Mouse (Mus musculus) liver, embryonic 14.5 days (tissue): Measurements from ENCODE around the gene Reep6. TPM values are rescaled to one million over a fixed set of nuclear protein-coding genes. Genes with fewer than 3 reads are reported as not detected.
"Not testable (repeated sequence)": the region's sequence is repeated elsewhere in the genome, so short reads cannot be mapped to it uniquely, and the experiment has no call there.

Source experiments
- ATAC-seq: fragments of 200-750 bp; cut with Nextera tagmentation; 2 replicates; pipeline ENCODE4 v1.8.0; 2017; ENCODE audit warnings: moderate number of reproducible peaks, mild to moderate bottlenecking, moderate library complexity; ENCODE audit not compliant: insufficient read depth
- DNase-seq, 3 experiments: peaks; one replicate each; pipeline ENCODE4 v3.0.0-alpha.2; 2012 to 2013; ENCODE audit warnings: low read depth in 3 of 3, low spot score in 3 of 3
- H3K27ac ChIP-seq: fragments of 300-500 bp; sonication (generic); 2 replicates; pipeline ENCODE4 v1.5.1; 2014; ENCODE audit warnings: moderate library complexity, mild to moderate bottlenecking, control low read depth, inconsistent platforms
- H3K27me3 ChIP-seq: fragments of 300-500 bp; sonication (generic); 2 replicates; pipeline ENCODE4 v1.6.1; 2014; ENCODE audit warnings: mild to moderate bottlenecking, low read length, moderate library complexity; ENCODE audit not compliant: control insufficient read depth, insufficient read depth
- H3K36me3 ChIP-seq: fragments of 300-500 bp; sonication (generic); replicated peaks from 2 replicates; pipeline ENCODE4 v1.6.1; 2014; ENCODE audit warnings: low read depth; ENCODE audit not compliant: control insufficient read depth, insufficient read depth
- H3K4me1 ChIP-seq, 2 experiments: fragments of 200-500 bp in 1 of 2; fragments of 300-500 bp in 1 of 2; sonication (generic) in 1 of 2; replicated peaks; 2 replicates each; pipeline ENCODE4 v1.6.1; 2012 to 2014; ENCODE audit warnings: antibody characterized with exemption in 1 of 2, inconsistent platforms in 1 of 2, low read length in 1 of 2; ENCODE audit not compliant: control insufficient read depth in 2 of 2, insufficient read depth in 2 of 2
- H3K4me2 ChIP-seq: fragments of 300-500 bp; sonication (generic); 2 replicates; pipeline ENCODE4 v1.6.1; 2014; ENCODE audit warnings: low read depth, mild to moderate bottlenecking, control low read depth, moderate library complexity
- H3K4me3 ChIP-seq, 2 experiments: fragments of 200-500 bp in 1 of 2; fragments of 300-500 bp in 1 of 2; sonication (generic) in 1 of 2; 2 replicates each; pipeline ENCODE4 v1.5.1; 2012 to 2014; ENCODE audit warnings: low read depth in 2 of 2, low read length in 2 of 2, mild to moderate bottlenecking in 2 of 2, control low read depth in 1 of 2, inconsistent platforms in 1 of 2, moderate library complexity in 1 of 2; ENCODE audit not compliant: insufficient read depth in 1 of 2
- H3K9ac ChIP-seq: fragments of 300-500 bp; sonication (generic); replicated peaks from 2 replicates; pipeline ENCODE4 v1.6.1; 2014; ENCODE audit warnings: mild to moderate bottlenecking, control low read depth, moderate library complexity
- H3K9me3 ChIP-seq: fragments of 300-500 bp; sonication (generic); 2 replicates; pipeline ENCODE4 v1.6.1; 2016; ENCODE audit warnings: low read length, mixed read lengths; ENCODE audit not compliant: control insufficient read depth
- CTCF ChIP-seq: IDR thresholded peaks from 2 replicates; pipeline ENCODE4 v1.5.1; 2016; ENCODE audit warnings: antibody characterized with exemption, low read depth, control low read depth
- EP300 ChIP-seq: IDR thresholded peaks from 2 replicates; pipeline ENCODE4 v1.6.1; 2016; ENCODE audit warnings: antibody characterized with exemption, low read depth
- WGBS: fragments of 180-500 bp; shearing (Covaris S2); extraction: QIAGEN DNeasy Blood & Tissue Kit; methylation state at CpG from one replicate; pipeline ENCODE4 v1.1.7; 2014; ENCODE audit not compliant: insufficient replicate concordance; 5-methylcytosine and 5-hydroxymethylcytosine counted together
- polyA plus RNA-seq, 2 experiments: library from polyadenylated mRNA; depleted of rRNA in 1 of 2; stranded (reverse) in 1 of 2; unstranded in 1 of 2; fragments of >200 nt; fragmentation: Nextera tagmentation in 1 of 2; extraction: Ambion mirVana in 1 of 2; gene quantifications; 2 replicates each; pipeline versions ENCODE4 v1.2.1 to v1.2.3; 2012 to 2014

Reep6 gene
- polyA plus RNA-seq, 2 experiments, result 23.6 to 55.3 TPM

GRCm38 (mm10) chr10:80342749-80343424 is 13.1 kb downstream of the Reep6 start:
- DNase-seq, result peak; percentile 59 to 73 (median 64)
- Histone ChIP-seq H3K9ac (peak overlapping the region; percentile 54), H3K27ac (peak overlapping the region; percentile 99), H3K4me2 (peak overlapping the region; percentile 90), H3K4me3 (peak overlapping the region; percentile 42 to 49), H3K9me3 (no peaks in the 10 kb centered on the region), H3K27me3 (peaks cover 34% of the 10 kb centered on the region), H3K36me3 (no peaks in the 10 kb centered on the region), H3K4me1 (peaks cover 39 to 44% of the 10 kb centered on the region in 2 experiments)
- under 1% methylated on average over 33 of the region's 33 CpGs for WGBS
- peak; percentile 12; the same call in 1 of the 2 replicates for ATAC-seq
- TF ChIP-seq CTCF, result no peak
- no peak for TF ChIP-seq EP300

DNA sequence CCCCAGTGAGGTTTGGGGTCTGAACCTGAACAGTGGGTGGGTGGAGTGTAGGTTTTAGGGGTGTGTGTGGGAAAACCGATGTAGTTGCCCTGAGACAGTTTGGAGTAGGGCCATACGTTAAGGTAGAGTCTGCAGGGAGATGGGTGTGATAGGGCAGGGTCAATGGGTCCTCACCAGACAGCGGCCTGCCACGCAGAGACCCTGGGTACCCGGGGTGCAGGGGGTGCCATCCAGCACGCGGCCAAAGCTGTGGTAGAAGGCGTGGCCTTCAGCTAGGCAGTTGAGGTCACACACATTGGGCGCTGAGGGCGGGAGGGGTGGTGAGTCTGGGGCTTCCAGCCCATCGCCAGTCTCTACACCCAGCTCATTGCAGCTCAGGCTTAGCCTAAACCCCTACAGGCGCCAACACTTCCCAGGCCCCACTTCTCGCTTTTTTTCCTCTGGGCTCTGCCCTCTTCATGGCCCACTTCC is 13.7 kb downstream of the Reep6 start:
- ATAC-seq (peak; percentile 11; the same call in 1 of the 2 replicates), DNase-seq (no peak)
- Histone ChIP-seq H3K4me1 (peaks cover 39 to 47% of the 10 kb centered on the region in 2 experiments), H3K4me2 (peak overlapping the region; percentile 90), H3K27me3 (peaks cover 34% of the 10 kb centered on the region), H3K9me3 (no peaks in the 10 kb centered on the region), H3K36me3 (no peaks in the 10 kb centered on the region), H3K27ac (peak overlapping the region; percentile 99), H3K9ac (peak overlapping the region; percentile 54), H3K4me3 (peak overlapping the region; percentile 42 to 49)
- TF ChIP-seq CTCF, result no peak
- no peak for TF ChIP-seq EP300
- 18% methylated on average over 13 of the region's 13 CpGs for WGBS

GRCm38 (mm10) chr10:80344131-80344661 is 14.4 kb downstream of the Reep6 start:
- peak overlapping the region; percentile 90 for H3K4me2 ChIP-seq

DNA sequence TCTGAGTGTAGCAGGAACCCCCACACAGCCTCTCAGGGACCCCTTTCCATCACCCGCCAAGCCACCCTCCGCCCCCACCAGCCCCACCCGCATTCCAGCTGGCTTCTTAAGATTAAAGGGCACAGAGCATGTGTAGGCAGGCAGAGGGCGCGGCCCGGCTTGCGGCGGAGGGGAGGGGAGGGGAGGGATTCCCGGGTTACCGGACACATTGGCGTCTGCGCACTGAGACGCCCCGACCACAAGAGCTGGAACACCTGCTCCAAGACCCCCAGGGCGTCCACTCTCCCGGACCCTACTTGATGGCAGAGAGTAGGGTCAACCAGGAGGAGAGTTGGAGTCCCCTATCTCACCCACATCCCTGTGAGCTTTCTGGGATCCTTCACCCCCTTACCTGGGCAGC is 15.4 kb downstream of the Reep6 start:
- Histone ChIP-seq H3K9ac (peak overlapping the region; percentile 68), H3K36me3 (no peaks in the 10 kb centered on the region), H3K9me3 (no peaks in the 10 kb centered on the region), H3K4me3 (peak overlapping the region; percentile 48 to 49), H3K27ac (peak overlapping the region; percentile 99), H3K4me2 (peak overlapping the region; percentile 90), H3K4me1 (peaks cover 38 to 46% of the 10 kb centered on the region in 2 experiments), H3K27me3 (peaks cover 50% of the 10 kb centered on the region)
- under 1% methylated on average over 16 of the region's 16 CpGs for WGBS
- ATAC-seq (peak; percentile 33; the same call in 1 of the 2 replicates), DNase-seq (peak in 2 of 3 experiments; percentile 61 to 64)
- TF ChIP-seq CTCF, result 0 out of 2 replicates have a peak, but pooled peaks have one; percentile 27
- peak; percentile 35 for TF ChIP-seq EP300

More at GRCm38 (mm10) chr10:80344131-80344661, 14.4 kb downstream of the Reep6 start:
- H3K27me3 ChIP-seq, result peaks cover 41% of the 10 kb centered on the region
- H3K9ac ChIP-seq, result peak overlapping the region; percentile 68
- WGBS, result 5% methylated on average over 9 of the region's 9 CpGs
- DNase-seq, result peak; percentile 79 to 86 (median 81)
- TF ChIP-seq EP300 (peak; percentile 76), CTCF (no peak)
- peak; percentile 81 for ATAC-seq
- H3K4me1 ChIP-seq, result peaks cover 39 to 47% of the 10 kb centered on the region in 2 experiments
- H3K27ac ChIP-seq, result peak overlapping the region; percentile 99
- H3K9me3 ChIP-seq, result no peaks in the 10 kb centered on the region
- H3K4me3 ChIP-seq, result peak overlapping the region; percentile 49 to 55
- no peaks in the 10 kb centered on the region for H3K36me3 ChIP-seq

- not testable (repeated sequence) for ATAC-seq, H3K9ac ChIP-seq, H3K9me3 ChIP-seq, DNase-seq, H3K4me2 ChIP-seq, H3K36me3 ChIP-seq, H3K4me3 ChIP-seq, H3K27ac ChIP-seq
- Histone ChIP-seq H3K4me1 (peaks cover 31 to 38% of the 10 kb centered on the region in 2 experiments), H3K27me3 (peaks cover 49% of the 10 kb centered on the region)
- 79% methylated on average over 5 of the region's 6 CpGs for WGBS
Observed at GRCm38 (mm10) chr10:80345929-80346328, 16.2 kb downstream of the Reep6 start.
